Mouse (Mus musculus): Measurements from ENCODE around the gene Phpt1.

DNA sequence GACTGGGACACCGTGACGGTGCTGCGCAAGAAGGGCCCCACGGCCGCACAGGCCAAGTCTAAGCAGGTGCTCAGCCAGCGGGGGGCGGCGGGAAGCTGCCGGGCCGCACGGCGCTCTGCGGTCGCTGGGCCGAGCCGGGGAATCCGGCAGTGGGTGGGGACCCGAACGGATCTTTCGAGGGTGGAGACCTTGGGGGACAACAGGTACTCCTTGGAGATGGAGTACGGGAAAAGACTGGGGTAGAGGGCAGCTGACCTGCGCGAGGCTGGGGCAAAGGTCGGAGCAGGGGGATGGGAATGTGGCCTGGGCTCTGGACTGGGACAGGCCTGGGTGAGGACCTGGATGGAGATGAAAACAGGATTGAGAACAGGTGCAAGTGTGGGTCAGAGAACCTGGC is 17.1 kb downstream of the Phpt1 start:
- TF ChIP-seq GATA1 (IDR thresholded peaks at IDR 0.05; ENCODE audit: borderline replicate concordance, low read length) (no peak), FLI1 (IDR thresholded peaks at IDR 0.05; ENCODE audit: low read length) (no peak)
